Mouse (Mus musculus): ENCODE results near the gene Ice1.

DNA sequence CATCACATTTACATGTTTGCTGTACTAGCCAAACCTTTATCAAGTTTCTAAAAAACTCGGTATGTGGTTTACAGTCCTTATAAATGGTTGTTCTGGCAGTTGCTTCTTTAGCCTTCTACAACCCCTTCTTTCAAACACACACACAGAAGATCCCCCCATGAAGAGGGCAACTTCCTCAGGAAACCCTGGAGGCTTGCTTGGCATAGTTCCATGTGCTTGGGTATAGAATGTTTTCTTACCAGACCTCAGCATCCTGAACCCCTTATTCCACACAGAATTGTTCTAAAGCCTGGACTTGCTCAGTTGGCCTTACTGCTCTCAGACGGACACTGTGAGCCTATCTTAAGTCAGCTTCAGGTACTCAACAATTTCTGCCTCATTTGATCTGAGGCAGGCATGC, 24.6 kb downstream of the Ice1 start:
- TF ChIP-seq POLR2AphosphoS5 (IDR thresholded peaks at IDR 0.05; ENCODE audit: insufficient replicate concordance, low read depth, low read length) = no peak
- no peak for TF ChIP-seq CTCF (IDR thresholded peaks at IDR 0.05; ENCODE audit: low read depth, low read length)
- TF ChIP-seq GATA1 (IDR thresholded peaks at IDR 0.05; ENCODE audit: borderline replicate concordance, low read length) = no peak
